Mouse (Mus musculus): Measurements from ENCODE around the gene 9930111J21Rik2. TPM values are rescaled to one million over a fixed set of nuclear protein-coding genes. Genes with fewer than 3 reads are reported as not detected.
"Not testable (repeated sequence)": the region's sequence is repeated elsewhere in the genome, so short reads cannot be mapped to it uniquely, and the experiment has no call there.

The 9930111J21Rik2 gene
- total and polyA plus RNA-seq, 2 experiments from 2014 or later, result 0.16 to 0.78 TPM

- Histone ChIP-seq H3K4me3 (ENCODE audit: low read length) (no peak overlapping the region), H3K9ac (replicated peaks; ENCODE audit: low read length) (no peak overlapping the region), H3K36me3 (ENCODE audit: insufficient read depth, low read length) (no peaks in the 10 kb centered on the region), H3K27me3 (ENCODE audit: insufficient read depth, low read length) (no peaks in the 10 kb centered on the region), H3K27ac (no peak overlapping the region), H3K4me2 (ENCODE audit: low read depth, low read length) (no peak overlapping the region), H3K4me1 (ENCODE audit: insufficient read depth, low read length) (no peaks in the 10 kb centered on the region), H3K9me3 (ENCODE audit: low read length) (no peaks in the 10 kb centered on the region)
- DNase-seq (ENCODE audit: low spot score) (no peak), ATAC-seq (no peak)
- no peak for TF ChIP-seq CTCF (IDR thresholded peaks at IDR 0.05; ENCODE audit: low read depth)
- WGBS, result 90% methylated on average over 3 of the region's 3 CpGs
Measured at GRCm38 (mm10) chr11:49078719-49079118, 27.7 kb upstream of the 9930111J21Rik2 start.

- Histone ChIP-seq H3K9me3 (ENCODE audit: low read length) (no peaks in the 10 kb centered on the region), H3K4me3 (ENCODE audit: low read length) (no peak overlapping the region), H3K4me2 (ENCODE audit: low read depth, low read length) (no peak overlapping the region), H3K27me3 (ENCODE audit: insufficient read depth, low read length) (no peaks in the 10 kb centered on the region), H3K4me1 (ENCODE audit: insufficient read depth, low read length) (no peaks in the 10 kb centered on the region), H3K9ac (replicated peaks; ENCODE audit: low read length) (no peak overlapping the region), H3K27ac (no peak overlapping the region), H3K36me3 (ENCODE audit: insufficient read depth, low read length) (no peaks in the 10 kb centered on the region)
- ATAC-seq (no peak), DNase-seq (ENCODE audit: low spot score) (no peak)
- TF ChIP-seq CTCF (IDR thresholded peaks at IDR 0.05; ENCODE audit: low read depth), result no peak
- WGBS, result 72% methylated on average over 1 of the region's 1 CpGs
Measured at GRCm38 (mm10) chr11:49077012-49077411, 26.0 kb upstream of the 9930111J21Rik2 start.

GRCm38 (mm10) chr11:49076001-49076757, 25.1 kb upstream of the 9930111J21Rik2 start, which contains the start of gene Ifi47:
Ifi47 (plus strand) TSS chr11:49076587.
- not testable (repeated sequence) for H3K27me3 ChIP-seq (ENCODE audit: insufficient read depth, low read length); H3K36me3 ChIP-seq (ENCODE audit: insufficient read depth, low read length); DNase-seq (ENCODE audit: low spot score); H3K4me3 ChIP-seq (ENCODE audit: low read length); H3K4me2 ChIP-seq (ENCODE audit: low read depth, low read length); H3K4me1 ChIP-seq (ENCODE audit: insufficient read depth, low read length); H3K9me3 ChIP-seq (ENCODE audit: low read length); ATAC-seq; H3K9ac ChIP-seq (replicated peaks; ENCODE audit: low read length); H3K27ac ChIP-seq
- 74% methylated on average over 6 of the region's 6 CpGs for whole genome bisulfite sequencing

GRCm38 (mm10) chr11:49068358-49068757, 17.3 kb upstream of the 9930111J21Rik2 start:
- DNase-seq (ENCODE audit: low spot score), result no peak
- WGBS, result 89% methylated on average over 1 of the region's 1 CpGs
- Histone ChIP-seq H3K27ac (no peak overlapping the region), H3K4me2 (ENCODE audit: low read depth, low read length) (no peak overlapping the region), H3K27me3 (ENCODE audit: insufficient read depth, low read length) (no peaks in the 10 kb centered on the region), H3K4me3 (ENCODE audit: low read length) (no peak overlapping the region), H3K36me3 (ENCODE audit: insufficient read depth, low read length) (no peaks in the 10 kb centered on the region), H3K4me1 (ENCODE audit: insufficient read depth, low read length) (no peaks in the 10 kb centered on the region), H3K9me3 (ENCODE audit: low read length) (no peaks in the 10 kb centered on the region), H3K9ac (replicated peaks; ENCODE audit: low read length) (no peak overlapping the region)
- no peak for ATAC-seq
- no peak for TF ChIP-seq CTCF (IDR thresholded peaks at IDR 0.05; ENCODE audit: low read depth)

GRCm38 (mm10) chr11:49063713-49064469, 12.8 kb upstream of the 9930111J21Rik2 start, which contains the start of gene Tgtp2:
Tgtp2 (minus strand) TSS chr11:49064206.
- not testable (repeated sequence) for H3K9ac ChIP-seq (replicated peaks; ENCODE audit: low read length); H3K27ac ChIP-seq; H3K4me2 ChIP-seq (ENCODE audit: low read depth, low read length); H3K4me1 ChIP-seq (ENCODE audit: insufficient read depth, low read length); H3K27me3 ChIP-seq (ENCODE audit: insufficient read depth, low read length); H3K9me3 ChIP-seq (ENCODE audit: low read length); DNase-seq (ENCODE audit: low spot score); H3K4me3 ChIP-seq (ENCODE audit: low read length); ATAC-seq; H3K36me3 ChIP-seq (ENCODE audit: insufficient read depth, low read length)
- WGBS, result 83% methylated on average over 5 of the region's 5 CpGs

GRCm38 (mm10) chr11:49061865-49062264, 10.8 kb upstream of the 9930111J21Rik2 start:
- DNase-seq (ENCODE audit: low spot score); H3K4me1 ChIP-seq (ENCODE audit: insufficient read depth, low read length); H3K4me3 ChIP-seq (ENCODE audit: low read length); H3K27me3 ChIP-seq (ENCODE audit: insufficient read depth, low read length); ATAC-seq; H3K36me3 ChIP-seq (ENCODE audit: insufficient read depth, low read length); H3K9me3 ChIP-seq (ENCODE audit: low read length); H3K4me2 ChIP-seq (ENCODE audit: low read depth, low read length); H3K27ac ChIP-seq; H3K9ac ChIP-seq (replicated peaks; ENCODE audit: low read length): not testable (repeated sequence)
- WGBS, result 77% methylated on average over 2 of the region's 2 CpGs

- H3K27me3 ChIP-seq (ENCODE audit: insufficient read depth, low read length); H3K9ac ChIP-seq (replicated peaks; ENCODE audit: low read length); H3K9me3 ChIP-seq (ENCODE audit: low read length); H3K36me3 ChIP-seq (ENCODE audit: insufficient read depth, low read length); H3K4me3 ChIP-seq (ENCODE audit: low read length); ATAC-seq; H3K4me2 ChIP-seq (ENCODE audit: low read depth, low read length); H3K4me1 ChIP-seq (ENCODE audit: insufficient read depth, low read length); H3K27ac ChIP-seq; DNase-seq (ENCODE audit: low spot score): not testable (repeated sequence)
- 37% methylated on average over 2 of the region's 3 CpGs for WGBS
Measured at GRCm38 (mm10) chr11:49060061-49060460, 9.0 kb upstream of the 9930111J21Rik2 start.

GRCm38 (mm10) chr11:49051894-49052293, 852 bp upstream of the 9930111J21Rik2 start:
- H3K27me3 ChIP-seq (ENCODE audit: insufficient read depth, low read length); ATAC-seq; DNase-seq (ENCODE audit: low spot score); H3K9ac ChIP-seq (replicated peaks; ENCODE audit: low read length); H3K36me3 ChIP-seq (ENCODE audit: insufficient read depth, low read length); H3K4me2 ChIP-seq (ENCODE audit: low read depth, low read length); H3K9me3 ChIP-seq (ENCODE audit: low read length); H3K4me3 ChIP-seq (ENCODE audit: low read length); H3K27ac ChIP-seq; H3K4me1 ChIP-seq (ENCODE audit: insufficient read depth, low read length): not testable (repeated sequence)
- no CpG with 5 or more reads among the region's 5 CpGs for WGBS

- H3K4me3 ChIP-seq (ENCODE audit: low read length); ATAC-seq; DNase-seq (ENCODE audit: low spot score); H3K27ac ChIP-seq; H3K9me3 ChIP-seq (ENCODE audit: low read length); H3K9ac ChIP-seq (replicated peaks; ENCODE audit: low read length); H3K36me3 ChIP-seq (ENCODE audit: insufficient read depth, low read length); H3K4me2 ChIP-seq (ENCODE audit: low read depth, low read length); H3K4me1 ChIP-seq (ENCODE audit: insufficient read depth, low read length); H3K27me3 ChIP-seq (ENCODE audit: insufficient read depth, low read length): not testable (repeated sequence)
Measured at GRCm38 (mm10) chr11:49050064-49050463, 978 bp downstream of the 9930111J21Rik2 start.

- H3K4me3 ChIP-seq (ENCODE audit: low read length); ATAC-seq: not testable (repeated sequence)
Measured at GRCm38 (mm10) chr11:49012074-49012473, 39.0 kb downstream of the 9930111J21Rik2 start.

More at GRCm38 (mm10) chr11:49012074-49012473, 39.0 kb downstream of the 9930111J21Rik2 start:
- H3K4me1 ChIP-seq (ENCODE audit: insufficient read depth, low read length); DNase-seq (ENCODE audit: low spot score); H3K36me3 ChIP-seq (ENCODE audit: insufficient read depth, low read length); H3K27ac ChIP-seq; H3K9me3 ChIP-seq (ENCODE audit: low read length); H3K9ac ChIP-seq (replicated peaks; ENCODE audit: low read length); H3K27me3 ChIP-seq (ENCODE audit: insufficient read depth, low read length); H3K4me2 ChIP-seq (ENCODE audit: low read depth, low read length): not testable (repeated sequence)

Measured in hindbrain, postnatal 0 days (tissue).